Mouse (Mus musculus) frontal cortex, postnatal 25 days (tissue): ENCODE data around the gene Myh6.
A peak's percentile ranks its signal among the peaks of the same experiment; 100 is the strongest.

Source experiments
- DNase-seq, 2 experiments: peaks; one replicate each; pipeline ENCODE4 v3.0.0; 2022; ENCODE audit warnings: low spot score in 2 of 2

Gene Myh6

DNA sequence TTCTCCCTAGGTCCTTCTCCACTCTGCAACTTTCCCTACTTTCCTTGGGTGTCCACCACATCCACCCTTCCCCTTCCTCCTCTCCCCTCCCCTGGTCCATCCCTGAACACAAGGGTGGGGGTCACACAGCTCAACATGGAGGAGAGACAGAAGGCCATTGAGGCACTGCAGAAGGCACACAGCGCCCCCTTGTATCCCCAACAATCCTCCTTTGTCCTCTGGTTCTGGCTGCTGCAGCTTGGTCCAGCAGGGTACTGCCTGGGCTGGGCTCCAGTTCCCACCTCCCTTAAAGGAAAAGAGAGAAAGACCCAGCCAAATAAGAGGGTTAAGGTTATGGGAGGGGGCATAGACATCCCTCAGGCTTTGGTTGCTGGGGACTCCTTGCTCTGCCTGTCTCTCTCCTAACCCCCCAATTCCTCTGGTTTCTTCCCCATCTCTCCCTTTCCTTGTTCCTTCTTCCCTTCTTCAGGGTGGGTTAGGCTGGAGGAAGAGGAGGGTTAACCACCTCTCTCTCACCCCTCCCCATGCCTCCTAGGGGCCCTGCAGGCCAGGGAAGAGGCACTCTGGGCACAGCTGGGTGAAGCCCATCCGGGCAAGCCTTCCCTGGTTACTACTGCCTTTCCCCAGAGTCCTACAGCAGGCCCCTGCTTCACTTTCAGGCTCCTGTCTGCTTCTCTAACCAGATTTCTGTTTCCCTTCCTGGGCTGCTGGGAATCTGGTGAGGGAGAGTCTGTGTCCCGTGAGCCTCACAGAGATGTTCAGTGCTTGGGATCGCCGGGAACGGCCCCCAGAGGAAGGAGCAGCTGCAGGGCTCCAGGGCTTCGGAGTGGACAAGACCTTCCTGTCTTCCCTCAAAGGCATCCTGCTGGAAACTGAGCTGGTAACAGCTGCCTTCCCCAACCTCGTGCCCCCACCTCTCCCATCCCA is 30.6 kb downstream of the Myh6 start, which contains the start of gene Cmtm5:
TSS of gene Cmtm5 (plus strand) at position 358 of the 927 bp plus-strand sequence.
- DNase-seq = peak; percentile 34 to 49

DNA sequence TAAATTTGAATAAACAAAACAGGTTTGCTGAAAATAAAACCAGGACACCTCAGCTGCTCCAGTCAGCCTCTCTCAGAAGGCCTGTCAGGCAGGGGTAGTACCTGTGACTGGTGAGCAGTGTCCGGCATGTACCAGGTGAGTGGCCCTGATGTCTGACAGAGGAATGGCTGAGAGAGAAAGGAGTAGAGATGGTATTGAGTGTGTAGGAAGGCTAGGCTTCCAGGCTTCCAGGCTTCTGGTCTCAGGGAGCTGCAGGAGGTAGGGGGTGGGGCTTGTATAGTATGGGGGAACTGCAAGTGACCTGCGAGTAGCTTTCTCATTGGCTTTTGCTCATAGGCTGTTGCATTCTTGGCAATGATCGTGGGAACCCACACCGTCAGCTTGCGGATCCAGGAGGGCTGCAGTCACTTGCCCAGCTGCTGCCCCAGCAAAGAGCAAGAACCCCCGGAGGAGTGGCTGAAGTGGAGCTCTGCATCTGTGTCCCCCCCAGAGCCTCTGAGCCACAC is 34.0 kb downstream of the Myh6 start, which contains the start of gene Il25:
TSS of gene Il25 (plus strand) at position 51 of the 506 bp plus-strand sequence.
- no peak for DNase-seq

DNA sequence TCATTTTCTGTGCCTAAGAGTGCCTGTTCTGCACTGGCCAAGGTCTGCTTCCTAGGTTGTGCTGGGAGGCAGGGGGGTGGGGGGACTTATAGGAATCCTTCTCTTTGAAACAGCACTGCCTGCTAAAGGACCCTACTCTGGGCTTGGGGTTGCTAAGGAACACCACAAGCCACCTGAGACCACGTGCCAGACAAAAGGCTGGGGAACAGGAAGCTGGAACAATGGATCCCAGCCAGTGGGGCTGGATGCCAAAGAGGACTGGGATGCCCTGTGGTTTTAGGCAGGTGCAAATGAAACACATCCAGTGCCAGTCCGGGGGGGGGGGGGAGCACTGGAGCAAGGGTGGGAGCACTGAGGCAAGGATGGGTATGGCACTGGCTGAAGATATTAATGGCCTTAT is 36.3 kb downstream of the Myh6 start:
- DNase-seq = no peak

DNA sequence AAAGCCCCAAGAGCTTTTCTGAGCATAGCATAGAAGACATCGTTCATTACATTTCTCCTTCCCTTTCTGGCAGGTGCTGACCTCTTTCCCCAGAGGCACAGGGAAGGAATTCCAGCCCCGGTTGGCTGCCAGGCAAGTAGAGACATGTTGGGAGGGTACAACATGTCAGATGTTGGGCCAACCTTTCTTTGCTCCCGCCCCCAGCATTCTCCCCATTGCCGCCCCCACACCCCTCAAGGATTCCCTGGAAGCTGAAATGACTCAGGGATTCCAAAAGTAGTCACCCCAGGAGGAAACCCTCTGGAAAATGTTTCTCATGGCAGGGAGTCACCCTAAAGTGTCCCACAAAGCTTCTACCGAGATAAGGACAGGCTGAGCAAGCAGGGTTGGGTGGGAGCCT is 36.9 kb downstream of the Myh6 start:
- DNase-seq = no peak

DNA sequence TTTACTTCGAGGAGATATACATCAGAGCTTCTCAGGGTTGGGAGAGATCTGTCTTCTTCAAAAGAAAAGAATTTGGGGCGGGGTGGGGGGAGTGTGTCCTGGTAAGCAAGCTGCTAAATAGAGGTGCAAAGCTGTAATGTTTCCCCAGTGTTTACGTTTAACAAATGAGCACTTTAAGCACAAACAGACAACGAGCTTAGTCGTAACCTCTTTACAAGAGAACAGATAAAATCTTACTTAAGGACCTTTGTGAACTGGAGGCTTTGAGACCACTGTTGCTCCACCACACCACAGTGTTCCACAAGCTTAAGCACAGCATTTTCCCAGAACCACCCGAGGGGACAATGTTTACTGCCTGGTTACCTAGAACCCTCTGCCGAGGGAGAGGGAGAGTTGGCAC is 39.4 kb downstream of the Myh6 start:
- no peak for DNase-seq

DNA sequence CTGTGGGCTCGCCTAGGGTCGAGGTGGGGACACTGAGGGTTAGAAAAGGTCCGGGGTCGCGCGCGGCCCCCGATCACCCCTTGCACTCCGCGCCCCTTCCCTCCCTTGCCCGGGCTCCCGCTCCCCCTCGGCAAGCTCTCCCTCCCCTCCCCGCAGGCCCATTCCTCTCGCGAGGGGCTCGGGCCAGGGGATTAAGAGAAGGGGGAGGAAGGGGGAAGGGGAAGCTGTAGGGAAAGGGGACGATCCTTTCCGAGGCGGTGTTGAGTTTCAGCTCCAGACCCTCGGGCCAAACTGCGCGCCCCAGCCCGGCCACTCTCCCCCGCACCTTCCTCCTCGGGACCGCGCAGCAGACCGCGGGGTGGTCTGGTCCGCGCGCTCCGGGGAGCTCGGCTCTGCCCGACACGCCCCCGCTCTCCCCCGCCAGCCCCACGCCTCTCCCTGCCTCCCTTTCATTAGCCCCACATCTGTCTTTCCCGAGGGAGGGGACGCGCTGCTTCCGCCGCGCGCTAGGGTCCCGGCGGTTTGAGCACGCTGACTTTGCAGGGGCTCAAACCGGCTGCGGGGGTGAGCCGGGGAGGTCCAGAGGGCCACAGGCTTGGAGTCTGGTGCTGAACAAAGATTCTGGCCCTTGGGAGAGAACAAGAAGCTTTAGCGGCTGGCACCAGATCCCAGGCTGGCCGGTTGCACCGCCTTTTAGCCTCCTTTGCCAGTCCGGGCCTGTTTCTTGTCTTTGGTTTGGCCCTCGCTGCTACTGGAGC is 40.1 kb downstream of the Myh6 start:
- peak; percentile 16 to 18 for DNase-seq

DNA sequence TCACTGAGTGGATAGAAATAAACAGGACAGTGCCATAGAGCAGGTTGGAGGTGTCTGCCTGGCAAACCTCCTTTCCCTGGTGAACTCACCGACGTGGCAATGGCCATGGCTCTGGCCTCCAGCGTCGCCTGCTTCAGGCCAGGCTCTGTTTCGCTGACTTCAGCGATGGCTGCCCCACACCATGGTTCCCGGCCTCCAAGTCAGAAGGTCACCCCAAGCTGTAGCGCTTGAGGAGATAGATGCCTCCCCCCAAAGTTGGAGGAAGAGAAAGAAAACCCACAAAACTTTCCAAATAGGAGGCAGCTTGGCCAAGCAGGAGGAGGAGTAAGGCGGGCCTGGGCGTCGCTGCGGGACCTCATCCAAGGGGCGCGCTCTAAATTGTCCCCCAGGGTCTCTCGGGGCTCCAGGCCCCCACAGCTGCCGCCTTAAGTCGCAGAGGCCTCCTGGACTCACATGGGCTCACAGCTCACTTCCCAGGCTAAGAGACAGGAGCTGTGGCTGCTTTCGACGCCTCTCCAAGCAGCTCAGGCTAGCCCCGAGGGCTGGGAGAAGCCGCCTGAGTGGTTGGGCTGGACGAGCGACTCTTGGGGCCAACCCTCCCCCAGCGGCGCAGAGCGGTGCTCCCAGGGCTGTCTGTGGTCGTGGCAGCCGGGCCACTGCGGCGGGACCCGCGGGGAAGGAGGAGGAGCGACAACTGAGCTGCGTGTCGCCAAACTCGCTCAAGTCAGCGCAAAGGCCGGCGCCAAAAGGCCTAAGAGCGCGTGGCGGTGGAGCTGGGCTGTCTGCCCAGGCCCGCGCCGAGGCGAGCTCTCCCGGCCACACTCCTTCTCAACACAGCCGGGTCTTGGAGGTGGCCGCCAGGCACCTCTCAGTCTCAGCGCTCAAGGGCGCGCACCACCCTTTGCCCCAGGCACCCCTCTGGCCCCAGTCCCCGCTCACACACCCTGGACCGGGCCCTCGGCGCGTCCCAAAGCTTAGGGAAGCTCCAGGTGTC is 41.1 kb downstream of the Myh6 start, which contains the start of gene Efs:
TSS of gene Efs (minus strand) at position 778 of the 994 bp plus-strand sequence.
- DNase-seq = peak; percentile 17 to 23

DNA sequence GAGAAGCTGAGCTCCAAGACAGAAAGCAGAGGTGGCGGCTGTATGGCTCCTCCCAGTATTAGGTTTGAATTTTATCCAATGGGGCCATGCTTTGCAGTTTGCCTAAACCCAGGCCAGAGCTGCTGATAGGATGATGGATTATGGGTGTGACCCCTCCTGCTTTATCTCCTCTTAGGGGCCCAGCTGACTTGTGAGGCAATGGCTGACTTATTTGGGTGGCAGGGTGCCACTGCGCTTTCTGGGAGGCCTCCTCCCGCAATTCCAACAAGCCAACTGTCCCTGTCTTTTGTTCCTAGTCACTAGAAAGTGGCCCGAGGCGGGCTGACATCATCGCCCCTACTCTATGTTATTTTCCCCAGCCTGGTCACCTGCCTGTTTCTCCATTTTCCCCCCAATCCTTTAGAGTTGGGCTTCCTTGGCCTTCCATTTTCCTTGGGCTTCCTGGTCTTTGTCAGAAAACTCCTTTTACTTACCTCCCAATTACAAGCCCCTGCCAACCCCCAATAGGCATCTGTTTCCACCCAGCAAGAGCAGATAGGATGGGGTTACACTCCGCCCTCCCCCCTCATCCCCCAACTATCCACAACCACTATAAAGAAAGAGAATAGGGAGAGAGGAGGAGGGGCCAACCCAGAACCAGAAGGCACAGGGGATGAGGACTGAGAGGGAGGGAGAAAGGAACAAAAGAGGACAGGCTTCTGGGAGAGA is 41.9 kb downstream of the Myh6 start:
- DNase-seq = no peak

DNA sequence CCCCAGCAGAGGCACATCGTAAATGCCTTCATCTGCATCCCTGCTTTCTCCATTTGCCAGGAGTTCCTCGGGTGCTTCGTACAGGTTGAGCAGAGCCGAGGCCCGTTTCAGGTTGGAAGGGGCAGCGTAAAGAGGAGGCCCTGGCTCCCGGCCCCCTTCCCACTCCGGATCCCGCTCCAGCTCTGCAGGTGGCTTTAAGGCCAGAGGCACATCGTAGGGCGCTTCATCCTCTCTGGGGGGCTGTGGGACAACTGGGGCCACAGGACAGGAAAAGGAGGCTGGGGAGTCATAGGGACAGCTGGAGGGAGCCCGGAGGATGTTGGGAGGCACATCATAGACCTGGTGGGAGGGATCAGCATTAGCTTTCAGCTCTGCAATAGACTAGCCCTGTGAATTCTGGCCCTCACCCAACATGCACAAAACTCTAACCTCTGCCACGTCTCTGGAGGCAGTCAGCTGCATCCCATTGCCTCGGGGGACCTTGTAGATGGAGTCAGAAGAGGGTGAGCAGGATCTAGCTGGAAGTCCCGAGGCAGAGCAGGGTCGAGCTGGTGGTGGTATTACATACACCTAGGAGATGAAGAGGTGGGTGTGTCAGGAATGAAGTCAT is 46.5 kb downstream of the Myh6 start:
- DNase-seq = no peak

DNA sequence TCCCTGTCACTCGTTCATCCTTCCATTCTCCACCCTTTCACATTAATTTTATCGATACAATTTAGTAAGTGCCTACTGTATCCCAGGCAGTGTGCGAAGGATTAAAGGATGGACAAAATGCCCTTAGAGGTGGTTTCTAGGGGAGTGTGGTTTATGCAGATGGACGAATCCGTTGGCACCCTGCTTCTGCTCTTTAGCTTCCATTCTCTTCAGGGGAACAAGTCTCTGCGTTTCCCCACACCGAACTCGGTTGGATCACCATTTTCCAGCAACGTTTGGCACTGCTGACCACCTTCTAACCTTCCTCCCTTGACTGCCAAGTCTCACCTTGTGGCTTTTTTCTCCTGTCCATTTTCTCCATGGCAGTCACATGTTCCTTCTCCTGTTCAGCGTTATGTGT is 53.4 kb downstream of the Myh6 start:
- DNase-seq = no peak

DNA sequence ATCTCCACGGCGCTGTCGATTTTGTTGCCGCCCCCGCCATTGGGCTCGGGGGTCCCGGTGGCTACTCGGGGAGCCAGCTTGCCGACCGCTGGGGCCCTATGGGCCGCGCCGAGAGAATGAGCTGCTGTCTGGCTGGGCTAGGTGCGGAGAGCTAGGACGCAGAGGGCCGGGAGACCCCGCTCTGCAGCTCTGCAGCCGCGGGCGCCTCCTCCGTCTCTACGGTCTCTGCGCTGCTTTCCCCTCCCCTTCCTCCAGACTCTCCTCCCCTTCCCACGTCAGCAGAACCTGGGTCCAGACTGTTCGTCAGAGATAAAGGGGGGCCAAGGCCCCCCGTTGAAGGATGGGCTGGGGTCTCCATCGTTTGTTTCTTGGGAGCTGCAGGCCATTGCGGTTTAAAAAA is 53.8 kb downstream of the Myh6 start, which contains the start of gene Slc22a17:
TSS of gene Slc22a17 (minus strand) at position 247 of the 400 bp plus-strand sequence.
- DNase-seq = peak; percentile 65 to 72

DNA sequence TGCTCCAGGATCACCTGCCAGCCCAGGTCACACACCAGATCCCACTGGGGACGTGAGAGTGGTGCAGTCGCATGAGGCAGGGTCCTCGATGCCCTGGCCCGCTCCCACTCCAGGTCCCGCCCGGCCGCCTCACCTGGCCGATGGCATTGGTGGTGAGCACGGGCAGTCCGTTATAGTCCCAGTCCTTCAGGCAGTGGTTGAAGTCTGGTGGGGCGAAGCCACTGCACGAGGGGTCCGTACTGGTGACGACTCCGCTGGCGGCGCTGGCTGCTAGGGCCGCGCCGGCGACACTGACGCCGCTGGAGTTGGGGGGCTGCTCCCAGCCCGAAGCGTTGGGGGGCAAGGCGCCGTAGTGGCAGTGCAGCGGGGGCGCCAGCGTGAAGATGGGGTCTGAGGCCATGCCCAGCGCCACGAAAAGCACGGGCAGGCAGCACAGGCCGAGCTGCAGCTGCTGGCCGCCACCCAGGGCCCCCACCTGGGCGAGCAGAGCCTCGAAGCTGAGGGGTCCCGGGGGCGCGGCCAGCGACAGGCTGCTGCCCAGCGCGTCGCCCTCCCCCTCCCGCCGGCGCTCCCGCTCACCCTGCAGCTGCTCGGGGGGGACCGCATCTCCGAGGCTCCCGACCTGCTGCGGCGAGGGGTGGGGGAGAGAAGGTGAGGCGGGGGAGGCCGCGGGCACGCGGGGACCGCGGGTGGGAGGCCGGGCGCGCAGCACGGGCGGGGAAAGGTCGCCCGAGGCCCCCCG is 54.4 kb downstream of the Myh6 start:
- DNase-seq = no peak

DNA sequence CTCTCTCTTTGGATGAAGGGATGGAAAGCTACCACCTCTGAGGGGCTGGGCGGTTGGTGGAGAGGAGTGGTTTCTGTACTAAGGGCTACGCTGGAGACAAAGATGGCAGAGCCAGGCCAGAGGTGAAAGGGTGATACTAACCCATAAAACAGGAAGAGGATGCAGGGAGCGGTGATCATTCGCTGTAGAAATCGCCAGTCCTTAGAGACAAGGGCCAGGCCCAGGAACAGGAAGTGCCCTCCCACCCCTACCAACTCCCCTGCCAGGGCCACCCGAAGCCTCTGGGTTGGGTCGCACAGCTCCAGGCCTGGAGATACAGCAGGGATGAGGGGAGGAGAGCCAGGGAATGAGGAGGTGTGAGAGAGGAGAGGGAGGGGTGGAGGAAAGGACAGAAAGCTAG is 58.0 kb downstream of the Myh6 start:
- DNase-seq = no peak

DNA sequence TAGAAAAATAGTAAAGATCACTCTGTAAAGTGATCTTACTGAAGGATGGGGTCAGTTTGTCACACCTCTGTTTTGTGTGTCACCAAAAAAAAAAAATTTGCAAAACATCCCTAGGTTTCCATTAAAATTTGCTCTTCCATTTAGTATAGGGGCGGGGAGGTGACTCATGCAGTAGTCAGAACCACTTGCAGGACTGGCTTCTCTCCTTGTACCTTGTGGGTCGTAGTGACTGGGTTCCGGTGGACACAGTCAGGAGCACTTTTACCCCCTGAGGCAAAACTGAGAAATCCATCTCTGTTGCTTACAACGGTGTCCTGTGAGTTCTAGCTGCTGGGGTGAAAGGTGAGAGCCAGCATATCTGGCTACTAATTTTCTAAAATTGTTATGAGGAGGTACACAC is 63.1 kb downstream of the Myh6 start:
- DNase-seq = no peak

DNA sequence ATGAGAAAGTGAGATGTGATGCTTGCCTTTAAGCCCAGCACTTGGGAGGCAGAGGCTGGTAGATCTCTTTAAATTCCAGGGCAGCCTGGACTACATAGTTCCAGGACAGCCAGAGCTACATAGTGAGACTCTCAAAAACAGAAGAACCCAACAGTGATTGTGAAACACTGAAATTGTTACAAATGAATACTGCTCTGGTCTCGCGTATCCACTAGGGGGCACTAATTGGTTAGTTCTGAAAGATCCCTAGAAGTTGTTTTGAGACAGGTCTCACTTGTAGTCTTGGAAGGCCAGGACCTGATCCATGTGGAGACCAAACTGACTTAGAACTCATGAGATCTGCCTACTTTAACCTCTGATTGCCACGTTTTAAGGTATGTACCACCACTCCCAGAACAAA is 66.3 kb downstream of the Myh6 start:
- peak; percentile 52 to 68 for DNase-seq

DNA sequence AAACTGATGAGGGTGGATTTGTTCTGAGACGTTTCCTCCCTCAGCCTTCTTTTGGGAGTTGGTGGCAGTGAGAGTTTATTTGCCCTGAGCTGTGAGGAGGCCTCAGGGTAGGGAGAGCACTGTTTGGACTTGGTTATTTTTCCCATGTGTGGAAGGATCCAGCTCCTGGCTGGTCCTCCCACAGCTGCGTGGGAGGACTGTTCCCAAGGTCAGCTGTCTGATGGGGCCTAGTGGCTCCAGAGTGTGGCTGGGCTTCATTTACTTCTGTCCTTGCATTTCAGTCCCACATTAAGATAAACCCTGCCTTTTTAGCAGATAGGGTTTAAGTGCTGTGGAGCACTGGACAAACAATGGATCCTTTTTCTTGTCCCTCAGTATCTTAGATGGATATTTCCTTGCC is 69.3 kb downstream of the Myh6 start:
- DNase-seq = no peak

DNA sequence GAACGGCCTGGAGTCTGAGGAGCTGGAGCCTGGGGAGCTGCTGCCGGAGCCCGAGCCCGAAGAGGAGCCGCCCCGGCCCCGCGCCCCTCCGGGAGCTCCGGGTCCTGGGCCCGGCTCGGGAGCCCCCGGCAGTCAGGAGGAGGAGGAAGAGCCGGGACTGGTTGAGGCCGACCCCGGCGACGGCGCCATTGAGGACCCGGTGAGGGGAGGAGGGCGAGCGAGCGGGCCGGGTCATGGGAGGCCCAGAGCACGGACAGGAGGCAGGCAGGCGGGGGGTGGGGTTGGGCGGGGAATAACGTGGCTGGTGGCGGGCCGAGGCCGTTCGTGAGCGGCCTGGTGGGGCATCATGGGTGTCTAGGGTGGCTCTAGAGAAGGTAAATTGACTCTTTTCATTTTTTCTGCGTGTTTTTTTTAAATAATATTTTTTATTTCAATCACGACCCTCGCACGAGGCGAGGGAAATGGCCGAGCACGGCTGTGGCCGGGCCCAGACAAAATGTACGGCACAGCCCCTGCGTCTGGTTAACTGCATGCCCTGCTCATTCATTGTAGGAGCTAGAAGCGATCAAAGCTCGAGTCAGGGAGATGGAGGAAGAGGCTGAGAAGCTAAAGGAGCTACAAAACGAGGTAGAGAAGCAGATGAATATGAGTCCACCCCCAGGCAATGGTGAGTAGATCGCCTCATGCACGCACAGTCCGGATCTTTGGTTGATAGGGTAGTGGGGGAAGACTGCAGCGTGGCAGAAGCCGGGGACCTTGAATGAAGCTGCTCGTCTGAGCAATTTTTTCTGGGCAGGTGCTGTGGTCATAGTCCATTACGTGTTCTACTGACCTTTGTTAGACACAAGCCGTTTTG is 72.2 kb downstream of the Myh6 start:
- DNase-seq = peak in 1 of 2 experiments; percentile 22

DNA sequence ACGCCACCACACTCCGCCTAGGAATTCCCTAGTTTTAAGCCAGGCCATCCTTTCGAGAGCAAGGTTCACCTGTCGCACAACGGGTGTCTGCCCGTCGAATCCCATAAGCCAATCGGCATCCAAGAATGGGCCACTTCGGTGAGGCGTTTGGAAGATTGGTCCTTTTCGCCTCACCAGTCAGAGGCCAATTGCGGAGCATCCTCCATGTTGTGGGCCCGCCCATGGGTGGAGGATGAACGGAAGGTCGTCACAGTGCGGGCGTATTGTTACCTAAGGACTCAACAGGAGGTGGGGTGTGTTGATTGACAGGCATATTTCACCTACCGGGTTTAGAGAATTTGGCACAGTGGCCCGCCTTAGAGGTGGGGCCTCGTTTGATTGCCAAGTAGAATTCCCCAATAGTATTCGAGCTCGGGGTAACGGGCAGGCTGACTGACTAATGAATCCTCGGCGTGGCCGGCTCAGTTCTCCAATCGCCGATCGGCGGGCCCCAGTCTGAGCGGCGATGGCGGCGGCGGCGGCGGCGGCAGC is 73.0 kb downstream of the Myh6 start:
- peak; percentile 91 to 98 for DNase-seq
